Mouse (Mus musculus): ENCODE measurements around the gene Got2. TPM values are rescaled to one million over a fixed set of nuclear protein-coding genes. Genes with fewer than 3 reads are reported as not detected.

The Got2 gene
- 100 to 1,000 TPM in 1 of 2 experiments, 10 to 100 TPM in 1; 59.7 to 151 TPM for polyA plus RNA-seq (2017; shearing (Covaris generic))

DNA sequence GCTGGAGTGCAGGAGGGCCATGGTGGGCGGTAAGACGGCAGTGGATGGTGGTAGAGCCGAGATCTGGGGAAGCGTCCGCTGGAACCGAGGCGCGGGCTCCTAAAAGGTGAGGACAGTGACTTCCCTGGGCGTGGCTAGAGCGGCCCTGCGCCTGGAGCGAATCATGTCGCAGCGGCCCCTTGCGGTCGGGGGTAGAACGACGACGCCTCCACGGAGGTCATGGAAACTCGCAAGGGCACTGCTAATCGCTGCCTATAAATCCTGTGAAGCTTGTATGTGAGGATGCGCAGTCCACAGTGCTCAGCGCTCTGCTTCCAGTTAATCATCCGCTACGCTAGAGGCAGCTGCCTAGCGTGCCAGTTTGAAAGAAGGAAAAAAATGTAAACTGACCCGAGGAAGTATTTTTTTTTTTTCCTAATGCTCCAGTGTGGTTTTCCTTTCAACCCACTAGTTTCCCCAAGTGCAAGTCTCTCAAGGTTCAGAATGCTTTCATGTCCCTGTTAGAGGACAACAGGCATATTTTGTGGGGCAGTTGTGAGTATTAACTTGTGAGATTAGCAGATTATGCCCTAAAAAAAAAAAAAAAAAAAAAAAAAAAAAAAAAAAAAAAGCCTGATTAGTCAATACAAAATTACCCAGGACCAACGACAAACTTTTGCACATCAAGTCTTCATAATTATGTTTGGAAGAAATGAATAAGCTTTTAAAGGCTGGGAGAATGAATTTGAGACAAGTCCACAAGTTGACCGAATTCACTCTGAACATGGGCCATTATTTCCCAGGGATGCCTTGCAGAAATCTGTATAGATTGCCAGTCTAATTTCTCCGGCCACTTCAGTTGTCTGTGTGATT, at the start of gene Got2:
TSS of gene Got2 (minus strand) at position 263 of the 852 bp plus-strand sequence.
- ATAC-seq: peak; percentile 95

DNA sequence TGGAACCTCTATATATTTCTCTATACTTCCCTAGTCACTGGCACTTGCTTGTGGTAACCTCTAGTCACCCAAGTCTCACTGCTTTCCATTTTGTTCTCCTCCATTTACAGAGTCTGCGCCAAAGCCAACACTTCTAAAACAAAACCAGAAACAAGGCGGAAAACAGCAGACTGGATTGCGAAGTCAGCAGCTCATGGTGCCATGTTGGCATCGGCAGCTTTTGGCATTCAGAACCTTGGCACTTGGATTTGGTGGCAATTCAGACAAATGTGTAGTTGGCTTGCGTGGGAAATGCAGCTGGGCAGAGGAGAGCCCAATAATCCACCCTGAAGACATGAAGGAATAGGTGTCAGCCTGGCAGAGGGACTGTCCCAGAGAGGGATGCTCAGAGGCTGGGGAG, 44.5 kb upstream of the Got2 start:
- ATAC-seq: no peak

DNA sequence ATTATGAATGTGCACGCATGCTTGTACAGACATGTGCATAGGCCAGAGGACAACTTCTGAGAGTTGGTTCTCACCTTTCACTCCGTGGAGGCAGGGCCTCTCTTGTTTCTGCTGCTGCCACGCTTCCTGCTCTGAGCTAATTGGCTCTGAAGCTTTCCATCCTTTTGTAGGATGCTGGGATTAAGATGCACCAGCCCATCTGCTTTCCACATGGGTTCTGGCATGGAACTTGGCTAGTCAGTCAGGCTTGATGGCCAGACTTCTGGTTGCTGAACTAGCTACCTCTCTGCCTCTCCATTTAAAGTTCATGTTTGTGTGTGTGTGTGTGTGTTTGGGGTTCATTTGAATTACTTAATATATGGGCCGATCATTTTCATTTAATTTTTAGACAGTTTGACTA, 41.5 kb upstream of the Got2 start:
- ATAC-seq: no peak

DNA sequence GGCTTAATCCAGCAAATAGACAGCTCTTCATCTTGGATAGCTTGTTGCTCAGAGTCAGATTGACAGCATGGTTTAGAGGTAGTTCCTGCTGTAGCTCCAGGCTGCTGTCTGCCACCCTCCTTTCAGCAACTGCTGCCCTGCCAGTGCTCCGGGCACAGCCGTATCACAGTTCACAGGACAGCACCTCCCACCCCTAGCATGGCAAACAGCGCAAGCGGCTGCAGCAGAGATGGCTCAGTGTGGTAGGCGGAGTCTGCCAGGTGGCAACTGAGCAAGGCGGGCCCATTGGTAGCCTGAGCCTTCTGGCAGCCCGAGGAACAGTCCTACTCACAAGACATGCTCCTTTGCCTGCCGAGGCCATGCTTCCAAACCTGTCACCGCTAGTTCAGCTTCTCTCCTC, 27.8 kb upstream of the Got2 start:
- ATAC-seq: peak; percentile 58

DNA sequence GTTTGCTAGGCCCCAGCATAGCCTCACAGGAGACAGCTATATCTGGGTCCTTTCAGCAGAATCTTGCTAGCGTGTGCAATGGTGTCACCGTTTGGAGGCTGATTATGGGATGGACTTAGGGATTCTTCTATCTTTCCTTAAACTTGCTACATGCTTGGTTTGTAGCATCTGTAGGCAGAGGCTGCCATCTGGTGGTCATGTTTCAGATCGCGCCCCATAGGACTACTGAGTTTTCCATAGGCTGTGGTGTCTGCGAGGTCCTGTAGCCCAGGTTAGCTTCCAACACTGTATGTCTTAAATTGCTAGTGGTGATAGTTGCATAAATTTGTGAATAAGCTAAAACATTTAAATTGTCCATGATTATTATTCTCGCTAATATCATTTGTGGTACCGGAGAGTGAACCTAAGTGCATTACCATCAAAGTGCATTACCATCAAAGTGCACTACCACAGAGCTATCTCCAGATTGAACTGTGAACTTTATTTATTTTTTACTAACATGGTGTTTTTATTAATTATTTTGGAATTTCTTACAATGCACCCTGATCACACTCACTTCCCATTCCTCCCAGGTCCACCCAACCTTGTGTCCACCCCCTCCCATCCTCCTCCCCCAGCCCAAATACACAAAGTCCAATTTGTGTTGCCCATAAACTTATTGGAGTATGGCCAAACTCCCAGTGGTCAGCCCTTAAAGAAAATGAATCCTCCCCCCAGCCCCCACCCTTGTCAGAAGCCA, 26.7 kb upstream of the Got2 start:
- peak; percentile 79 for ATAC-seq

DNA sequence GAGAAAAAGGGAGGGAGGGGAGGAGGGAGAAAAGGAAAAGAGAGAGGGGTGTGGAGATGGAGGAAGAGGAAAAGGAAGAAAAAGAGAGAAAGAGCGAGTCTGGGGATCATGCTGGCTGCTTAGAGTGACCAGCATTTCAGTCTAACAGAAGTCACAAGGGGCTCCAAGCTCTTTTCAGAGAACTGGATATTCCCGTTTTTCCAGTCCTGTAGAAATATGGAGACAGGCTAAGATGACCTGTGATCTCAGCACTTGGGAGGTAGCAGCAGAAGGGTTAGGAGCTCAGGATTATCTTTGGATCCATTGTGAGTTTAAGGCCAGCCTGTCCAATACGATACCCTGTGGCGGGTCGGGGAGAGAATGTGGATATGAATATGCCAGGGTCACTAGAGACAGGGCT, 22.9 kb upstream of the Got2 start:
- ATAC-seq: no peak

DNA sequence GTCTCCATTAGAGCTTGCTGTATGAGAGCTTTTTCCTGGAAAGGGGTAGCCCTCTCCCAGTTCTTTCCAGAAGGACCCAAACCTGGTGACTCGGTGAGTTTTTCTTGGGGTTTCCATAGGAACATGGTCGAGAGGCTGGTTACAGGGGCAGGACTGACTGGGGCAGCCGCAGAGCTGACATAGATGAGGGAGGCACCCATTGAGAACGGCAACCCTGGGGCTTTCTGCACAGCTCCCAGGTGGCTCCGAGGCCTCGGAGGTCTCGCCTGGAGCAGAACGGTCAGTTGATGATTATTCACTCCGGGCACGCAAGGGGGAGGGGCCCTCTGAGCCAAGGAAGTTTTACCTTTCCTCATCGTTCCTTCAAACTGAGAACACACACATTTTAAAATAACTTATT, 19.5 kb upstream of the Got2 start:
- ATAC-seq: no peak

DNA sequence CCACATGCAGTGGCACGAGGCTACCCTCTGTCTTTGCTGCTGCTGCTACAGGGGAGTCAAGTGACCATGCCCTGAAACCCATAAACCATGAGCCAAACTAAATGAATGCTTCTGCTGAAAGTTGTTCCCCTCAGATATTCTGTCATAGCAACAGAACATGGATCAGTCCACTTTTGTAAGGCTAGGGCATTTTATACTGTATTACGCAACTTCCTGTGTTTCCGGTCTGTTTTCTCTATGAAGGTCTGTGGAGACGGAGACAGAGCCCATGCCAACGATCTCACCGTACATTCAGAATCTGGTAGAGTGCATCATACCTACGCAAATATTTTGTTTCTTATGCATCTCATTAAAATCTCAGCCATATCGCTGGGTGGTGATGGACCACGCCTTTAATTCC, 18.4 kb upstream of the Got2 start:
- no peak for ATAC-seq

DNA sequence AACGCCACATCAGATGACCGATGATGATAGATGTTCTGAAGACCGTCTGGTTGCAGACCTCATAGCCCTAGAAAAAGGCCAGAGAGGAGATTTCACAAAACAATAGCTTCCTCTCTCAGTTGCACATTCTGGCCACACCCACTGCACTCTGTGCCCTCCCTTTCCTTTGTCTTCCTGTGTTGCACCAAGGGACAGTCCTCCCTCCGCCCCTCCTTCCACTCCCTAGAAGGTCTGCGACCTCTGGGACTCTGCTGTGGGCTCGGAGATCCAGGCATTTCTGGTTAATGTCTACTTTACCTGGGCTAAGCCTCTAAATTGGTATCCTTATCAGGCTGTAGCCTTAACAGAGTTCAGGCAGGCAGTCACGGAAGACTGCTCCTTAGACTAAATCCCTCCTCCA, 13.5 kb upstream of the Got2 start:
- no peak for ATAC-seq

DNA sequence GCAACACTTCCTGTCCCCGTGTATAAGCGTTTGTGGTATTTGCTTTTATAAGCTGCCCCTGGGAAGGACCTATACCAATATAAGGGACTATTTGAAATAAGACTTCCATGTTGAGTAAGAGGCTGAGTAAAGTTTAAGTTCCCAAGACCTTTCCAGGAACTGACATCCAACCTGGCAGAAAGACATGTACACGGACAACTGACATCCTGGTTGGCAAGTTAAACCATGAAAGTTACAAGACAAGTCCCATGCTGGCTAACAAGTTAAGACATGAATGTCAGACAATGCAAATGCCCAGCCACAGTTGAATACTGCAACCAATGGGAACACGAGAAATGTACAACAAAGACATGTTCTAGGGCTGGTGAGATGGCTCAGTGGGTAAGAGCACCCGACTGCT, 5.4 kb upstream of the Got2 start:
- ATAC-seq: no peak

DNA sequence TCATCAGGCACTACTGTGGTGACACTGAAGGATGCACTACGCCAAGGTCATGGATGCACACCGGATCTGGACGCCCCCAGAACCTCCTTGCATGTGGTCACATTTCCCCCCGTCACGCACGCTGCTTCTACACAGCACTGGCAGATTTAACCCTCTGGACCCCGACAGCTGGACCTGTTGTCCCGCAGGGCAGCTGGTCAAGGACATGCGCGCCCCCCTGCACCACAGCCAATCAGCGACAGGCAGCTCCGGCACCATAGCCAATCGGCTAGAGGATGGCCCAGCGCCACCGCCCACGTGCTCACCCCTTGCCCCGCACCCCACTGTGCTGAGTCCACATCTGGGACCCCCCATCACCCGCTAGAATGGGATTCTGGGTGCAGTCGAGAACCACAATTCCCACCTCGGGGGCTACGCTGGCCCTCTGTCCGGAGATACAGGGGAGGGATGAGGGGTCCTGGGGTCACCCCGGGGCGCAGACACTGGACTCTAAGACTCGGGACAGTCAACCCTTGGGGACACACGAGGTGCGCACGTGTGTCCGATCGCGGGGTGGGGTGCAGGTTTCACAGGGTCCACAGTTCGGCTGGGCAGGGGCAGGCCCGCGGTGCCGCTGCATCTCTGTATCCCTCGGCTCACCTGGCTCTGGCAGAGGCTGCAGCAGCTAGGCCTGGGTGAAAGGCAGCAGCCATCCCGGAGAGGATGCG, 616 bp downstream of the Got2 start:
- peak; percentile 27 for ATAC-seq

DNA sequence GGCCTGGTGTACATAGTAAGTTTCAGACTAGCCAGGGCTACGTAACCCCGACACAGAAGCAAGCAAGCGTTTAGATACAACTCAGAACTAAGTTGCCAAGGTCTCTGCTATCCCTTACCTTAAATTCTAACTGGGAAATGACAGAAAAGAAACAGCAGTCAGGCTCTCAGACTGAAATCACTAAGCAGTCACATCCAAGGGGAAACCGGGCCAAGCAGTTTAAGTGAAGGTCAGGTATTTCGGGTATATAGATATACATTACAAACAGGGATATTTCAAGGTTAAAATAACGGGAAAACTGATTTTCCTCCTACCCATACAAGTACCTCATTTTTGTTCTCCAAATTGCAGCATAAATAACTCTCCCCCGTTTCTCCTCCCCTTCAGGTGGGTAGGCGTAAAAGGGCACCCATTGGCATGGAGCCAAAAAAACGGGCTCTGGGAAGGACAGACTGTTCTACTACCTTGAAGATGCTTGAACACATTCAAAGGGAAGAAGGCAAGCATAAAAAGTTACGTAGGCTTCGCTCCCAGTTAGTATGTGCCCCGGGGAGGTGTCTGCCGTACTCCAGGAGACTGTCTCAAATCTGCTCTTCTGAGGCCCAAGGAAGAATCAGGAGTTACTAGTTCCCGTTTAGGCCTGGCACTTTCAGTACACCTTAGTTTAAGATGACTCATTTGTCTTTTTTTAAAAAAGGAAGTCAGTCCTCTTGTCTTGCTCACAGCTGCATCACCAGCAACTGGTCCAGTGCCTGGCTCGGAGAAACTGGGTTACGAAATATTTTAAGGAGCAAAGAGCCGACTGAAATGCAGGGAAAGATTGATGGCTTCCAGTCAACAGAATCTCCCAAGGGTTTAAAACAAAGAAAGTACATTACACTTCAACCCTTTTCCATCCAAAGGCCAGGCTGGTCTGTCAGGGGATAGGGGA, 1.4 kb downstream of the Got2 start:
- ATAC-seq: no peak

DNA sequence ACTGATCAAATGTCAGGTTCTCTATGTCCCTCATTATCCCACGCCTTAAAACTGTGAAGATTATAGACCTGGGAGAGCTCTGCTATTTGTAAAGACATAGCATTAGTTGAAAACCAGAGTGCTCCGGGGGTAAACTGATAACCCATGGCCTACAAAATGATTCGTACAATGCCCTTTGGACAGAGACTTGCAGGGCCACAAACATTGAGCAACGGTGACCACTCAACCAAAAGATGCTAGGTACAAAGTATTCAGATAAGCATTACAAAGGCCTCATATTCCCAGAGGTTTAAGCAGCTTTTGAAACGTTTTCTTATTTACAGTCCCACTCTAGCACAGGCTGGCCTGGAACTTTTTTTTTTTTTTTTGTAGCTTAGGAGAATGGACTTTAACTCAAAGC, 2.4 kb downstream of the Got2 start:
- ATAC-seq: no peak

DNA sequence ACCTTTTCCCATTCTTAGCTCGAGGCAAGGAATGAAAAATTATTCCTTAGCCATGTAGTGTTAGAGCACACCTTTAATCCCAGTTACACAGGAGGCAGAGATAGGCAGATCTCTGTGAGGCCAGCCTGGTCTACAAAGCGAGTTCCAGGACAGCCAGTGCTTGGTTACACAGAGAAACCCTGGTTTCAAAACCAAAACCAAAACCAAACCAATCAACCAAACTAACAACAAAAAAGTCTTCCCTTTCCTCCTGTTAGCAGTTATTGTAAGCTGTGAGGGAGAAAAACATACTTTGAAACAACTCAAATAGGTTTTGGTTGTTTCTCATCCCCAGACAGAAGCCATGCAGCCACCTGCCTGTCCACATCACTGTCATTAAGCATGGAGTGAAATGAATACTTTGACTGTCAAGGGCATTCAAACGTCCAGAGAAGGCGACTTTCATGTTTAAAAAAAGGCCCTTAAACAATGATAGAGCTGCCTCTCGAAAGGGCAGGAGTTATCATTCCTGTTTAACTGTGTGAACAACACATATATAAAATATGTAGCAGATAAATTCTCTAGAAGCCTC, 3.0 kb downstream of the Got2 start:
- no peak for ATAC-seq

DNA sequence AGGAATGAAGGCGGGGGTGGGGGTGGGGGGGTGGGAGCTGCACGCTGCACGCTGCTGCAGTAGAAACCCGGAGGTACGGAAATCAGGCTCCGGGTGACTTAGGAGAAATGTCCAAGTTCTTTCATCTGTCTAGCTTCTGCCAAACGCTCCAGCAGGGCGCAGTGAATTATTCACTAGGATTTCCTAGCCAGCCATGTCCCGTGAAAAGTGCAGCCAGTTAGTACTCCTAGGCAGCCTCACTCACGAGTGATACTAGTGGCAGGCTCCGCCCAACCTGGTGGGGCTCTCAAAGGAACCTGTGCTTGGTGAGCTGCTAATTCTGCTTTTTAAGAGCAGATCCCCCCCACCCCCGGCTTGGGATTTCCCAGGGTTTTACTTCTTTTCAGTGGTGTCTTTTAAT, 3.9 kb downstream of the Got2 start:
- ATAC-seq: no peak

DNA sequence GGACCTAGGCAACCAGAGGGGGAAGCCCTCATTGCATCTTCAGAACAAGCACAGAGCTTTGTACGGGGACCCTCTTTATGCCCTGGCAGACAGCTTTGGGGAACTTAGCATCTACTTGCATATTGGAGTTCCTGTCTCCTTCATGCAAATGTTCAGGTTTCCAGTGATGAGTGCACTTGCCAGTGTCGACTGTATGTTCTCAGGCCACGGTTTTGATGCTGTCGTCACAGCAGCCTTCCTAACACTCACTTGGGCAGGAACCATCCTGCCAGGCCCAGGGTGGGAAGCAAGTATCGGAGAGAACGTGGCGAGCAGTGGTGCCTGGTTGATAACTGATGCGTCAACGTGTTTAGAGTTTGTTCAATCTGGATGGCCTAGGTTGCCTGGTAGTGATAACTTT, 6.2 kb downstream of the Got2 start:
- ATAC-seq: no peak

DNA sequence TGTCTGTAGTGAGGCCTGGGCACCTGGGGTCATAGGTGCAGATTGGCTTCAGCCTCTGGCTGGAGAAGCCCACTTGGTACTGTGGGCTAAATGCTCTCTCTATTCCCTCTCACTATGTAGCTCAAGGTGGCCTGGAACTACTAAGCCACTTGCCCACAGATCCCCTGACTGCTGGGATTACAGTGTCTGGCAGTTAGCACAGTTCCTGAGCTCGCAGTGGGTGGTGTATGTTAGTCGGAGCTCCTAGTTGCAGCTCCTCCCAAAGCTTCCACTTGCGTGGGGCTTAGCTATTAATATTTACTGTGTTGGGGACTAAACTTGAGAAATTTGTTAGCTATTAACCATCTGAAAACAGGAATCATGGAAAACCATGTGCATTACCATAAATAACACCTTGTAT, 6.8 kb downstream of the Got2 start:
- no peak for ATAC-seq

DNA sequence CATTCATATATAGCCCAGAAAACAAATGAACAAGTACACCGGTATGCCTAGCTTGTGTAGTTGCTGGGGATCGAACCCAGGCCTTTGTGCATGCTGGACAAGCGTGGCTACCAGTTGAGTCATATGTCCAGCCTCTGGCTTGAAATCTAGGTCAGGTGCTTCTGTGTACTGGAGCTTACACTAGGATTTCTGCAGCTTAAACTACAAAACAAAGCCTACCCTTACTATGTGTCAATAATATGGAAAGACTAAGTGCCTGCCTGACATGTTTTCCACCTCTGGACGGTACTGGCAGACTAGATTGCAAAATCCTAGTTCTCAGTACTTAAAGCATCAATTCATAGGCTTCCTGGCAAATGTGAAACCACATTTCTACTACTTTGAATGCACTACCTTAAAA, 8.5 kb downstream of the Got2 start:
- ATAC-seq: no peak

DNA sequence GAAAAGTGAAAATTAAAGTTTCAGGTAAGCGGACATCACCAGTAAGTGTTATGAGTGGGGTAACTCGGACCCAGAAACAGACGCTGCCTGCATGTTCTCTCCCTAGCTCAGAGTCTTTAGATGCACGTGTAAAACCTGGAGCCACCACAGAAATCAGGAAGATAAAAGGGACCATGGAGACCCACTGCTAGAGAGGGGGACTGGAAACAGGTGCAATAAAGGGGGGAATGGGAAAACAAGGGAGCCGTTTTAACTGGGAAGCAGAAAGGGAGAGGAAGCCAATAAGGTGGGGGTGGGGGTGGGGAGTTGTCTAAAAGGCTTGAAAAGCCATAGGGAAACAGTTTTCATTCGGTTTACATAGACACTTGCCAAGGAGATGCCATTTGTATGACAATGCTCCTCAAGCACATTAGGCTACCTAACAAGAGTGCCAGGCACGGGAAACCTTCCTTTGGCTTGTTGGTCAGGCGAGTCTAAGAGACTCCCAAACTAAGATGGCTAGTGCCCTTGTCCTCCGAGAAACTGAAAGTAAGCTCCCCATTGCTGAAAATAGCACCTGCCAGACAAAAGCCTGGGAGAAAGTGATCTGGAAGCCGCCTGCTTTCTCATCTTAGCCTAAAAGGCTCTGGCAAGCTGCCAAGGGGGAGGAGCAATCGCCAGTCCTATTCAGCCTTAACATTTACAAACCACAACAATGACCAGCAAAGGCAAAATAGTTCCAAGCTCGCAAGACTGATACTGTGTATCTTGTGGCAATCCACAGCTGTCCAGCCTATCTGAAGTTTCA, 10.0 kb downstream of the Got2 start:
- no peak for ATAC-seq

DNA sequence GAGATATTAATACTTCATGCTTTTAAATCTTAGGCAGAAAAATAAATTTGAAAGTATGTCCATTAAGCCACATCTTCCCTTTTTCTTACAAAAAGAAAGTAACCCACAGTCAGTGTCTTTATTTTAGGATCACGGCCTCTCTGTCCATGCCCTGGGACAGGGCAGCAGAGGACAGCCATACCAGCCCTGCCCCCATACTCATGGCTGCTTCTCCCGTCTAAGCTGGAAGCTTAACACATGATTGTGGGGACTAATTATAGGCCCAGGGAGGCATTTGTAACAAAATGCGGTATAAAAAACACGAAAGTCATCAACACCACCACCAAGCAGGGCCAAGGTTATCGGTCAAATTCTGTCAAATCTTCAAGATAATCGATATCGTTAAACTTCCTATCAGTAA, 13.1 kb downstream of the Got2 start:
- ATAC-seq: no peak

DNA sequence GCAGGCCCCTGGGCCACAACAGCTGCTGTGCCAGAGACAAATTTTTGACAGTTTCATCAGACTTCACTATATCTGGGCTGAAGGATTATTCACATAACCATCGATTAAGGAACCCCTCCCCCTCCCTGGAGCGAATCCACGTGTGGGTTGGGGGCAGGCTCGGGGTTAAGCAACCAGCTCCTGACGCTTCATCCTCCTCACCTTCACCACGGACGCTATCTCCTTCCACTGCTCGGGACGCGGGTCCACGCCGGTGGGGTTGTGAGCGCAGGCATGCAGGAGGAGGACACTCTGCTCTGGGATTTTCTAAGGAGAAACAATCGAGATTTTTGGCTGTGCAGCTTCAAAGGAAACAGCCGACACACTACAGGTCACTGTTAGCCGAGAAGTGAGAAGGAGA, 16.7 kb downstream of the Got2 start:
- no peak for ATAC-seq
